Mouse (Mus musculus) hindbrain, embryonic 11.5 days (tissue): ENCODE results near the gene Six4. TPM values are rescaled to one million over a fixed set of nuclear protein-coding genes. Genes with fewer than 3 reads are reported as not detected.

ENCODE experiments used
- ATAC-seq: fragments of 200-750 bp; cut with Nextera tagmentation; 2 replicates; pipeline ENCODE4 v1.8.0; 2017; ENCODE audit warnings: mild to moderate bottlenecking, moderate TSS enrichment, moderate library complexity; ENCODE audit not compliant: low FRiP score
- DNase-seq: peaks from one replicate; pipeline ENCODE4 v3.0.0-alpha.2; 2015; ENCODE audit warnings: low spot score
- H3K27ac ChIP-seq: fragments of 300-500 bp; sonication (generic); 2 replicates; pipeline ENCODE4 v1.5.1; 2014; ENCODE audit warnings: mild to moderate bottlenecking, low read depth, low read length
- H3K27me3 ChIP-seq: fragments of 300-500 bp; sonication (generic); 2 replicates; pipeline ENCODE4 v1.6.1; 2014; ENCODE audit warnings: mild to moderate bottlenecking, low read length, moderate library complexity, mixed read lengths; ENCODE audit not compliant: control insufficient read depth, insufficient read depth
- H3K36me3 ChIP-seq: fragments of 300-500 bp; sonication (generic); 2 replicates; pipeline ENCODE4 v1.6.1; 2014; ENCODE audit warnings: mild to moderate bottlenecking, low read length, moderate library complexity, mixed read lengths; ENCODE audit not compliant: control insufficient read depth, insufficient read depth
- H3K4me1 ChIP-seq: fragments of 300-500 bp; sonication (generic); replicated peaks from 2 replicates; pipeline ENCODE4 v1.6.1; 2014; ENCODE audit warnings: low read length, mixed read lengths; ENCODE audit not compliant: control insufficient read depth, insufficient read depth
- H3K4me2 ChIP-seq: fragments of 300-500 bp; sonication (generic); replicated peaks from 2 replicates; pipeline ENCODE4 v1.6.1; 2014; ENCODE audit warnings: mild to moderate bottlenecking, low read depth, low read length
- H3K4me3 ChIP-seq: fragments of 300-500 bp; sonication (generic); 2 replicates; pipeline ENCODE4 v1.5.1; 2014; ENCODE audit warnings: low read depth, low read length
- H3K9ac ChIP-seq: fragments of 300-500 bp; sonication (generic); 2 replicates; pipeline ENCODE4 v1.6.1; 2014; ENCODE audit warnings: low read depth, low read length
- H3K9me3 ChIP-seq: fragments of 300-500 bp; sonication (generic); 2 replicates; pipeline ENCODE4 v1.6.1; 2016; ENCODE audit warnings: low read length; ENCODE audit not compliant: control insufficient read depth
- WGBS: fragments of 180-500 bp; shearing (Covaris S2); extraction: QIAGEN DNeasy Blood & Tissue Kit; methylation state at CpG from one replicate; pipeline ENCODE4 v1.1.7; 2014; 5-methylcytosine and 5-hydroxymethylcytosine counted together
- polyA plus RNA-seq: library from polyadenylated mRNA; unstranded; fragments of >200 nt; fragmentation: Nextera tagmentation; extraction: Ambion mirVana; gene quantifications from 2 replicates; pipeline ENCODE4 v1.2.1, GENCODE M21; 2014

Six4 gene
- polyA plus RNA-seq, 1 experiment from 2014 or later, result 6.5 TPM

DNA sequence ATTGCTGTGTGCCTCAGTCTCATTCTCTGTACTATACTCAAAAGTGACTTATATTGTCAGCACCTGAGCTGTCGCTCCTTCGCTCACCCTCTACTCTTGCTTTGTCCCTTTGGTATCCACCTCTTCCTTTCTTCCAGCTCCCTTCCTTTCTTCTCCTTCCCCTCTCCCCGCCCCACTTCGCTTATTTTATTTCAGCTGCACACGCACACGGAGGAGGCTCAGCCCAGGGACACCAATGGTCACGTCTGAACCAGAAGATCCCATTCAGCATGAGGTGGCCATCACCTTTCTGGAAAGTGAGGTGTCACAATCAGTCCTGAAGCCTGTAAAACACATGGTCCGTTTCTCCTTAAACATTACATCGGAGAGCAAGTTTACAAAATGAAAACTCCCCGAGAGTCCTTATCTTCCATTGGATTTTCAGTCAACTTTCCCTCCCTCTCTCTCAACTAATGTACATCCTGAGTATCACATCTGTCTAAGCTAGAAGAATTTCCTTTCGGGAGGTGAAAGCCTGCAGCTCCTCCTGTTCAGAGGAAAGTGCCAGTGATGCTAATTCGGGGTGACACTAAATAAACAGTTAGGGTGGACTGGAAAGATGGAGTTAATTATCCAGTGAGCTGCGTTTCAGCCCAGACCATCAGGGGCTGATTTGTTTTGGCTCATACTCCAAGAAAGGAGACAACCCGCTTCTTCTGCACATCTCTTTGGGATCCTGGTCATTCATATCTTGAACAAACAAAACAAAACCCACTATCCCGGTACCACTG is 62.3 kb downstream of the Six4 start:
- Histone ChIP-seq H3K4me1 (peaks cover 2% of the 10 kb centered on the region), H3K27me3 (peaks cover 91% of the 10 kb centered on the region), H3K9ac (no peak overlapping the region), H3K4me2 (0 out of 2 replicates have a peak overlapping the region, but pooled peaks have one; percentile 3), H3K9me3 (no peaks in the 10 kb centered on the region), H3K36me3 (no peaks in the 10 kb centered on the region), H3K27ac (no peak overlapping the region), H3K4me3 (no peak overlapping the region)
- WGBS, result under 1% methylated on average over 15 of the region's 15 CpGs
- peak; percentile 60 for DNase-seq
- ATAC-seq, result no peak

DNA sequence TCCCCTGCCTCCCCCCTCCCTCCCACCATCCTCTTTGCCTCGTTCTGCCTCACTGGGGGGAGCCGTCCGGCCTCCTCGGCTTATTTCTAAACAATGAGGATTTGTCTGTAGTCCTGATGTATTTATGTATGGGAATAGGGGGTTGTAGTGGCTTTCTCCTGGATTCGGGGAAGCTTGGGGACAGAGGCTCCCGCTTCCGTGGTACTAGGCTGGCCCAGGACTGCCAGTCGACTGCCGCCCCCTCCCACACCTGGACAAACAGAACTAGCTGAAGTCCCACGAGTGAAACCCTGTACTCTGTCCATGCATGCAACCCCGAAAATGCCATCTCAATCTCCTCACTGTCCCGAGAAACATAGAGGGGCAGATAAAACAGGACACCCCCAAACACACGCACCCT is 63.0 kb downstream of the Six4 start:
- DNase-seq (no peak), ATAC-seq (no peak)
- Histone ChIP-seq H3K9ac (no peak overlapping the region), H3K4me1 (peaks cover 4% of the 10 kb centered on the region), H3K27me3 (peaks cover 93% of the 10 kb centered on the region), H3K4me3 (no peak overlapping the region), H3K4me2 (0 out of 2 replicates have a peak overlapping the region, but pooled peaks have one; percentile 3), H3K36me3 (no peaks in the 10 kb centered on the region), H3K27ac (no peak overlapping the region), H3K9me3 (no peaks in the 10 kb centered on the region)
- WGBS, result 2% methylated on average over 13 of the region's 13 CpGs

Other genes with a start within 250 kb of the Six4 start
- gene Six6, start 173.6 kb downstream of the Six4 start, polyA plus RNA-seq, result 0.09 TPM in 1 of 2 replicates, not detected in the other
- gene 4930447C04Rik, start 172.7 kb downstream of the Six4 start, polyA plus RNA-seq, result 2.1 TPM in 2 replicates
- gene Six1, start 59.6 kb downstream of the Six4 start, polyA plus RNA-seq, result 24.6 and 28.8 TPM in 2 replicates
- gene Mnat1, start 10.3 kb upstream of the Six4 start, polyA plus RNA-seq, result 36.7 and 40.9 TPM in 2 replicates
- gene Trmt5, start 173.3 kb upstream of the Six4 start, polyA plus RNA-seq, result 19.2 and 22.3 TPM in 2 replicates
- gene Slc38a6, start 173.3 kb upstream of the Six4 start, polyA plus RNA-seq, result 9.4 and 16.8 TPM in 2 replicates